Mouse (Mus musculus) myocyte (in vitro differentiated cells): ENCODE results near the gene Bmper. TPM values are rescaled to one million over a fixed set of nuclear protein-coding genes. Genes with fewer than 3 reads are reported as not detected.

ENCODE experiments used
- H3K27me3 ChIP-seq: one replicate; pipeline ENCODE4 v1.6.1; 2011; ENCODE audit not compliant: control insufficient read depth, insufficient read depth, insufficient read length
- H3K36me3 ChIP-seq: one replicate; pipeline ENCODE4 v1.6.1; 2011; ENCODE audit not compliant: control insufficient read depth, insufficient read depth
- H3K4me2 ChIP-seq: one replicate; pipeline ENCODE4 v1.6.1; 2011; ENCODE audit warnings: low read depth, control low read depth
- H3K4me3 ChIP-seq: one replicate; pipeline ENCODE4 v1.5.1; 2011; ENCODE audit warnings: mild to moderate bottlenecking, control low read depth, moderate library complexity
- H3K79me2 ChIP-seq: one replicate; pipeline ENCODE4 v1.6.1; 2011; ENCODE audit not compliant: control insufficient read depth, insufficient read depth
- H3ac ChIP-seq: one replicate; pipeline ENCODE4 v1.6.1; 2011; ENCODE audit not compliant: control insufficient read depth, insufficient read length
- CEBPB ChIP-seq: IDR thresholded peaks from 2 replicates; pipeline ENCODE4 v1.6.1; 2011; ENCODE audit warnings: mild to moderate bottlenecking, moderate library complexity; ENCODE audit not compliant: poor library complexity, insufficient read depth, severe bottlenecking
- E2F4 ChIP-seq: IDR thresholded peaks from one replicate; pipeline ENCODE4 v1.6.1; 2011; ENCODE audit warnings: mild to moderate bottlenecking, control low read depth, moderate library complexity; ENCODE audit not compliant: insufficient read depth
- MAX ChIP-seq: IDR thresholded peaks from one replicate; pipeline ENCODE4 v1.6.1; 2011; ENCODE audit warnings: low read depth, mild to moderate bottlenecking, control low read depth
- MYOD1 ChIP-seq, 3 experiments: IDR thresholded peaks; one replicate each; pipeline ENCODE4 v1.6.1; 2011; ENCODE audit warnings: control low read depth in 2 of 3, low read depth in 2 of 3, mild to moderate bottlenecking in 2 of 3, moderate library complexity in 1 of 3; ENCODE audit not compliant: insufficient read length in 2 of 3, control insufficient read depth in 1 of 3
- MYOG ChIP-seq, 3 experiments: IDR thresholded peaks; one replicate each; pipeline ENCODE4 v1.6.1; 2011; ENCODE audit warnings: control low read depth in 2 of 3, low read depth in 2 of 3, mild to moderate bottlenecking in 2 of 3; ENCODE audit not compliant: insufficient read length in 2 of 3, control insufficient read depth in 1 of 3, insufficient read depth in 1 of 3
- POLR2A ChIP-seq: IDR thresholded peaks from one replicate; pipeline ENCODE4 v1.6.1; 2011; ENCODE audit warnings: low read depth, mild to moderate bottlenecking, control low read depth, moderate library complexity; ENCODE audit not compliant: insufficient read length
- POLR2AphosphoS2 ChIP-seq: IDR thresholded peaks from one replicate; pipeline ENCODE4 v1.6.1; 2011; ENCODE audit warnings: low read depth, control low read depth; ENCODE audit not compliant: insufficient read length
- REST ChIP-seq: IDR thresholded peaks from one replicate; pipeline ENCODE4 v1.6.1; 2011; ENCODE audit warnings: mild to moderate bottlenecking, control low read depth, moderate library complexity; ENCODE audit not compliant: insufficient read depth, insufficient read length
- SRF ChIP-seq: IDR thresholded peaks from one replicate; pipeline ENCODE4 v1.6.1; 2011; ENCODE audit warnings: low read depth; ENCODE audit not compliant: control insufficient read depth, insufficient read length
- TCF12 ChIP-seq: IDR thresholded peaks from one replicate; pipeline ENCODE4 v1.6.1; 2011; ENCODE audit warnings: mild to moderate bottlenecking, control low read depth; ENCODE audit not compliant: poor library complexity, insufficient read depth, severe bottlenecking
- TCF3 ChIP-seq: IDR thresholded peaks from one replicate; pipeline ENCODE4 v1.6.1; 2011; ENCODE audit warnings: low read depth, control low read depth; ENCODE audit not compliant: insufficient read length
- USF1 ChIP-seq: IDR thresholded peaks from one replicate; pipeline ENCODE4 v1.6.1; 2011; ENCODE audit warnings: low read depth, mild to moderate bottlenecking, control low read depth, moderate library complexity
- polyA plus RNA-seq: library from polyadenylated mRNA; unstranded; fragments of >200 nt; fragmentation: generic; extraction: Trizol; gene quantifications from one replicate; pipeline ENCODE4 v1.2.1, GENCODE M21; 2012; ENCODE audit warnings: missing spikeins

Gene Bmper
- polyA plus RNA-seq, 1 experiment: 2.2 TPM

GRCm38 (mm10) chr9:23447271-23447961 lies 224.5 kb downstream of the Bmper start:
- Histone ChIP-seq H3K36me3 (no peaks in the 10 kb centered on the region), H3K27me3 (no peaks in the 10 kb centered on the region), H3K4me3 (no peak overlapping the region), H3K79me2 (no peaks in the 10 kb centered on the region), H3K4me2 (no peak overlapping the region), H3ac (no peak overlapping the region)
- TF ChIP-seq MYOD1 (IDR thresholded peaks at IDR 0.05; ENCODE audit: control insufficient read depth in 1 of 3, insufficient read length in 2 of 3, low read depth in 2 of 3): no peak
- TF ChIP-seq CEBPB: no peak
- TF ChIP-seq POLR2AphosphoS2: no peak
- no peak for TF ChIP-seq TCF12
- no peak for TF ChIP-seq SRF
- no peak for TF ChIP-seq REST
- TF ChIP-seq MYOG (IDR thresholded peaks at IDR 0.05; ENCODE audit: control insufficient read depth in 1 of 3, insufficient read depth in 1 of 3, insufficient read length in 2 of 3, low read depth in 2 of 3): no peak
- TF ChIP-seq E2F4: no peak
- TF ChIP-seq MAX: no peak
- no peak for TF ChIP-seq TCF3

GRCm38 (mm10) chr9:23453309-23453708 lies 230.4 kb downstream of the Bmper start:
- no peak overlapping the region for H3K4me2 ChIP-seq
- H3K79me2 ChIP-seq: no peaks in the 10 kb centered on the region
- H3ac ChIP-seq: no peak overlapping the region
- no peak overlapping the region for H3K4me3 ChIP-seq
- TF ChIP-seq POLR2A (no peak), SRF (no peak), CEBPB (no peak), MYOD1 (IDR thresholded peaks at IDR 0.05; ENCODE audit: control insufficient read depth in 1 of 3, insufficient read length in 2 of 3, low read depth in 2 of 3) (no peak), REST (no peak), MAX (no peak), TCF12 (no peak), USF1 (no peak), MYOG (IDR thresholded peaks at IDR 0.05; ENCODE audit: control insufficient read depth in 1 of 3, insufficient read depth in 1 of 3, insufficient read length in 2 of 3, low read depth in 2 of 3) (no peak), TCF3 (no peak)
- no peaks in the 10 kb centered on the region for H3K36me3 ChIP-seq
- no peaks in the 10 kb centered on the region for H3K27me3 ChIP-seq

- no peak for TF ChIP-seq REST
- peak; percentile 36; the same call in 1 of the 2 replicates for TF ChIP-seq CEBPB
- no peak for TF ChIP-seq MYOG (IDR thresholded peaks at IDR 0.05; ENCODE audit: control insufficient read depth in 1 of 3, insufficient read depth in 1 of 3, insufficient read length in 2 of 3, low read depth in 2 of 3)
- TF ChIP-seq MYOD1 (IDR thresholded peaks at IDR 0.05; ENCODE audit: control insufficient read depth in 1 of 3, insufficient read length in 2 of 3, low read depth in 2 of 3): no peak
- no peak overlapping the region for H3ac ChIP-seq
- H3K4me2 ChIP-seq: peak overlapping the region; percentile 12
- H3K79me2 ChIP-seq: no peaks in the 10 kb centered on the region
- no peaks in the 10 kb centered on the region for H3K36me3 ChIP-seq
- H3K4me3 ChIP-seq: no peak overlapping the region
- H3K27me3 ChIP-seq: no peaks in the 10 kb centered on the region
These were observed 234.3 kb downstream of the Bmper start for GRCm38 (mm10) chr9:23457186-23457585.

- H3K27me3 ChIP-seq: no peaks in the 10 kb centered on the region
- H3K79me2 ChIP-seq: no peaks in the 10 kb centered on the region
- H3K4me3 ChIP-seq: no peak overlapping the region
- TF ChIP-seq MYOG (IDR thresholded peaks at IDR 0.05; ENCODE audit: control insufficient read depth in 1 of 3, insufficient read depth in 1 of 3, insufficient read length in 2 of 3, low read depth in 2 of 3) (peak in 1 of 3 experiments; percentile 41), TCF12 (no peak), CEBPB (no peak), POLR2A (no peak), TCF3 (no peak), REST (no peak), MYOD1 (IDR thresholded peaks at IDR 0.05; ENCODE audit: control insufficient read depth in 1 of 3, insufficient read length in 2 of 3, low read depth in 2 of 3) (peak in 1 of 3 experiments; percentile 47), MAX (no peak), USF1 (peak; percentile 7)
- H3K4me2 ChIP-seq: peak overlapping the region; percentile 69
- no peaks in the 10 kb centered on the region for H3K36me3 ChIP-seq
- no peak overlapping the region for H3ac ChIP-seq
These were observed 237.8 kb downstream of the Bmper start for GRCm38 (mm10) chr9:23460721-23461120.

GRCm38 (mm10) chr9:23462949-23463608 lies 240.2 kb downstream of the Bmper start:
- H3K4me2 ChIP-seq: no peak overlapping the region
- TF ChIP-seq MAX (no peak), CEBPB (no peak), POLR2AphosphoS2 (no peak), MYOD1 (IDR thresholded peaks at IDR 0.05; ENCODE audit: control insufficient read depth in 1 of 3, insufficient read length in 2 of 3, low read depth in 2 of 3) (no peak), POLR2A (no peak), USF1 (no peak), TCF3 (no peak), TCF12 (no peak), SRF (no peak), REST (no peak), MYOG (IDR thresholded peaks at IDR 0.05; ENCODE audit: control insufficient read depth in 1 of 3, insufficient read depth in 1 of 3, insufficient read length in 2 of 3, low read depth in 2 of 3) (no peak), E2F4 (no peak)

More at GRCm38 (mm10) chr9:23462949-23463608, 240.2 kb downstream of the Bmper start:
- Histone ChIP-seq H3K4me3 (no peak overlapping the region), H3K27me3 (no peaks in the 10 kb centered on the region), H3K79me2 (no peaks in the 10 kb centered on the region), H3ac (no peak overlapping the region), H3K36me3 (no peaks in the 10 kb centered on the region)
